Mouse (Mus musculus): ENCODE data around the gene Myo16. TPM values are rescaled to one million over a fixed set of nuclear protein-coding genes. Genes with fewer than 3 reads are reported as not detected.

The Myo16 gene
- polyA plus RNA-seq, 1 experiment: 0.02 TPM

GRCm38 (mm10) chr8:10562046-10562445 is 408.3 kb downstream of the Myo16 start:
- no peak overlapping the region for H3ac ChIP-seq (ENCODE audit: control insufficient read depth, insufficient read length, low read depth)
- TF ChIP-seq CTCF (IDR thresholded peaks at IDR 0.05; ENCODE audit: control insufficient read depth, insufficient read depth, insufficient read length) (no peak), FOSL1 (IDR thresholded peaks at IDR 0.05; ENCODE audit: insufficient read depth, low read length, poor library complexity, severe bottlenecking) (no peak), MAX (IDR thresholded peaks at IDR 0.05) (no peak), MYOG (IDR thresholded peaks at IDR 0.05; ENCODE audit: control insufficient read depth, extremely low read depth, insufficient read length) (no peak), CEBPB (IDR thresholded peaks at IDR 0.05; ENCODE audit: low read depth) (no peak), MYOD1 (IDR thresholded peaks at IDR 0.05; ENCODE audit: control insufficient read depth, insufficient read length, low read depth) (no peak), USF1 (IDR thresholded peaks at IDR 0.05; ENCODE audit: low read depth) (no peak)
- peaks cover 11% of the 10 kb centered on the region for H3K27me3 ChIP-seq (ENCODE audit: control insufficient read depth, insufficient read depth, insufficient read length)

DNA sequence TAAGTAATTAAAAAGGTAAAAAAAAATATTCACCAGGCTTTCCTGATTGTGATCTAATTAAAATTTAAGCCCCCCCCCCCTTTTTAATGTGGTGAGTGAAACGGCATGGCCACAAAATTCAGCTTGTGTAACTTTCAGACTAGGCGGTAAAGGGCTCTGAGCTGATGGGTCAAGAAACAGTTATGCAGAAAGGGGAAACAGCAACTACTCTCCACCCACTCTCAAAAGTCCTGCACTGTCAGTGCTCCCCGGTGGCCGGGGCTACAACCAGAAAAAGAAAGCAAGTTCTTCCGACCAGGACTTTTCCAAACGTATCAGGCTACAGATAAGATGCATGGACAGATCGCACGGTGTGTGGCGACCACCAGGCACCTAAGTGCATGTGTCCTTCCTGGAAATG is 408.9 kb downstream of the Myo16 start:
- no peak overlapping the region for H3K4me3 ChIP-seq (ENCODE audit: insufficient read depth, poor library complexity, severe bottlenecking)
- TF ChIP-seq MAX (IDR thresholded peaks at IDR 0.05) (no peak), CEBPB (IDR thresholded peaks at IDR 0.05; ENCODE audit: low read depth) (no peak), USF1 (IDR thresholded peaks at IDR 0.05; ENCODE audit: low read depth) (no peak), CTCF (IDR thresholded peaks at IDR 0.05; ENCODE audit: control insufficient read depth, insufficient read depth, insufficient read length) (no peak), FOSL1 (IDR thresholded peaks at IDR 0.05; ENCODE audit: insufficient read depth, low read length, poor library complexity, severe bottlenecking) (no peak), MYOG (IDR thresholded peaks at IDR 0.05; ENCODE audit: control insufficient read depth, extremely low read depth, insufficient read length) (no peak)
- H3K79me2 ChIP-seq (ENCODE audit: control insufficient read depth, insufficient read depth): no peaks in the 10 kb centered on the region
- no peaks in the 10 kb centered on the region for H3K79me3 ChIP-seq (ENCODE audit: low read depth)
- H3K27me3 ChIP-seq (ENCODE audit: control insufficient read depth, insufficient read depth, insufficient read length): peaks cover 10% of the 10 kb centered on the region
- no peaks in the 10 kb centered on the region for H3K36me3 ChIP-seq (ENCODE audit: control insufficient read depth, insufficient read depth)
- H3ac ChIP-seq (ENCODE audit: control insufficient read depth, insufficient read length, low read depth): no peak overlapping the region

More at GRCm38 (mm10) chr8:10562046-10562445, 408.3 kb downstream of the Myo16 start:
- Histone ChIP-seq H3K79me3 (ENCODE audit: low read depth) (no peaks in the 10 kb centered on the region), H3K36me3 (ENCODE audit: control insufficient read depth, insufficient read depth) (no peaks in the 10 kb centered on the region), H3K4me3 (ENCODE audit: insufficient read depth, poor library complexity, severe bottlenecking) (no peak overlapping the region), H3K79me2 (ENCODE audit: control insufficient read depth, insufficient read depth) (no peaks in the 10 kb centered on the region)

- no peak overlapping the region for H3ac ChIP-seq (ENCODE audit: control insufficient read depth, insufficient read length, low read depth)
- TF ChIP-seq CTCF (IDR thresholded peaks at IDR 0.05; ENCODE audit: control insufficient read depth, insufficient read depth, insufficient read length) (no peak), MYOD1 (IDR thresholded peaks at IDR 0.05; ENCODE audit: control insufficient read depth, insufficient read length, low read depth) (no peak), FOSL1 (IDR thresholded peaks at IDR 0.05; ENCODE audit: insufficient read depth, low read length, poor library complexity, severe bottlenecking) (no peak), CEBPB (IDR thresholded peaks at IDR 0.05; ENCODE audit: low read depth) (no peak), MYOG (IDR thresholded peaks at IDR 0.05; ENCODE audit: control insufficient read depth, extremely low read depth, insufficient read length) (no peak), USF1 (IDR thresholded peaks at IDR 0.05; ENCODE audit: low read depth) (no peak), MAX (IDR thresholded peaks at IDR 0.05) (no peak)
- H3K4me3 ChIP-seq (ENCODE audit: insufficient read depth, poor library complexity, severe bottlenecking): no peak overlapping the region
These were observed 411.7 kb downstream of the Myo16 start for GRCm38 (mm10) chr8:10565231-10566029.

GRCm38 (mm10) chr8:10568448-10568847 is 414.7 kb downstream of the Myo16 start:
- no peaks in the 10 kb centered on the region for H3K36me3 ChIP-seq (ENCODE audit: control insufficient read depth, insufficient read depth)
- H3K79me3 ChIP-seq (ENCODE audit: low read depth): no peaks in the 10 kb centered on the region
- H3K4me3 ChIP-seq (ENCODE audit: insufficient read depth, poor library complexity, severe bottlenecking): no peak overlapping the region
- H3K79me2 ChIP-seq (ENCODE audit: control insufficient read depth, insufficient read depth): no peaks in the 10 kb centered on the region
- TF ChIP-seq MYOG (IDR thresholded peaks at IDR 0.05; ENCODE audit: control insufficient read depth, extremely low read depth, insufficient read length): no peak
- no peak for TF ChIP-seq MYOD1 (IDR thresholded peaks at IDR 0.05; ENCODE audit: control insufficient read depth, insufficient read length, low read depth)
- no peak for TF ChIP-seq CEBPB (IDR thresholded peaks at IDR 0.05; ENCODE audit: low read depth)
- TF ChIP-seq MAX (IDR thresholded peaks at IDR 0.05): no peak
- TF ChIP-seq USF1 (IDR thresholded peaks at IDR 0.05; ENCODE audit: low read depth): no peak
- TF ChIP-seq FOSL1 (IDR thresholded peaks at IDR 0.05; ENCODE audit: insufficient read depth, low read length, poor library complexity, severe bottlenecking): no peak
- no peak for TF ChIP-seq CTCF (IDR thresholded peaks at IDR 0.05; ENCODE audit: control insufficient read depth, insufficient read depth, insufficient read length)
- no peak overlapping the region for H3ac ChIP-seq (ENCODE audit: control insufficient read depth, insufficient read length, low read depth)
- peaks cover 36% of the 10 kb centered on the region for H3K27me3 ChIP-seq (ENCODE audit: control insufficient read depth, insufficient read depth, insufficient read length)

More at GRCm38 (mm10) chr8:10565231-10566029, 411.7 kb downstream of the Myo16 start:
- Histone ChIP-seq H3K36me3 (ENCODE audit: control insufficient read depth, insufficient read depth) (no peaks in the 10 kb centered on the region), H3K79me2 (ENCODE audit: control insufficient read depth, insufficient read depth) (no peaks in the 10 kb centered on the region), H3K79me3 (ENCODE audit: low read depth) (no peaks in the 10 kb centered on the region), H3K27me3 (ENCODE audit: control insufficient read depth, insufficient read depth, insufficient read length) (peaks cover 27% of the 10 kb centered on the region)

GRCm38 (mm10) chr8:10574096-10574495 is 420.4 kb downstream of the Myo16 start:
- no peaks in the 10 kb centered on the region for H3K79me3 ChIP-seq (ENCODE audit: low read depth)
- H3K79me2 ChIP-seq (ENCODE audit: control insufficient read depth, insufficient read depth): no peaks in the 10 kb centered on the region
- peak; percentile 48 for TF ChIP-seq CTCF (IDR thresholded peaks at IDR 0.05; ENCODE audit: control insufficient read depth, insufficient read depth, insufficient read length)
- TF ChIP-seq USF1 (IDR thresholded peaks at IDR 0.05; ENCODE audit: low read depth): no peak
- no peak for TF ChIP-seq CEBPB (IDR thresholded peaks at IDR 0.05; ENCODE audit: low read depth)
- no peak for TF ChIP-seq MYOG (IDR thresholded peaks at IDR 0.05; ENCODE audit: control insufficient read depth, extremely low read depth, insufficient read length)
- no peak for TF ChIP-seq MAX (IDR thresholded peaks at IDR 0.05)
- TF ChIP-seq MYOD1 (IDR thresholded peaks at IDR 0.05; ENCODE audit: control insufficient read depth, insufficient read length, low read depth): no peak
- H3ac ChIP-seq (ENCODE audit: control insufficient read depth, insufficient read length, low read depth): no peak overlapping the region
- H3K36me3 ChIP-seq (ENCODE audit: control insufficient read depth, insufficient read depth): no peaks in the 10 kb centered on the region
- H3K27me3 ChIP-seq (ENCODE audit: control insufficient read depth, insufficient read depth, insufficient read length): peaks cover 19% of the 10 kb centered on the region
- no peak overlapping the region for H3K4me3 ChIP-seq (ENCODE audit: insufficient read depth, poor library complexity, severe bottlenecking)

All from C2C12 (cell line).